Mouse (Mus musculus) CH12.LX (cell line): ENCODE measurements around the gene Sipa1l3.

ENCODE experiments used
- CHD1 ChIP-seq: IDR thresholded peaks from 2 replicates; pipeline ENCODE4 v1.6.1; 2012; ENCODE audit warnings: low read depth, low read length, improper control_type of control experiment, inconsistent platforms
- CTCF ChIP-seq, 2 experiments: IDR thresholded peaks in 1 of 2; conservative IDR thresholded peaks in 1 of 2; 2 replicates each; pipeline ENCODE4 v1.5.1; 2011 to 2012; ENCODE audit warnings: low read depth in 2 of 2, low read length in 2 of 2, improper control_type of control experiment in 1 of 2, inconsistent platforms in 1 of 2, mild to moderate bottlenecking in 1 of 2, moderate library complexity in 1 of 2
- E2F4 ChIP-seq: IDR thresholded peaks from 2 replicates; pipeline ENCODE4 v1.6.1; 2011; ENCODE audit warnings: low read depth, low read length, improper control_type of control experiment; ENCODE audit not compliant: insufficient replicate concordance
- EP300 ChIP-seq: IDR thresholded peaks from 2 replicates; pipeline ENCODE4 v1.6.1; 2011; ENCODE audit warnings: low read length, improper control_type of control experiment
- ETS1 ChIP-seq: conservative IDR thresholded peaks from 2 replicates; pipeline ENCODE4 v1.6.1; 2012; ENCODE audit warnings: low read depth, mild to moderate bottlenecking, inconsistent platforms, low read length, improper control_type of control experiment, moderate library complexity
- MAZ ChIP-seq: IDR thresholded peaks from 2 replicates; pipeline ENCODE4 v1.6.1; 2012; ENCODE audit warnings: low read depth, mild to moderate bottlenecking, inconsistent platforms, low read length, improper control_type of control experiment, moderate library complexity
- POLR2A ChIP-seq: IDR thresholded peaks from 2 replicates; pipeline ENCODE4 v1.6.1; 2011; ENCODE audit warnings: low read depth, mild to moderate bottlenecking, improper control_type of control experiment, low read length
- RAD21 ChIP-seq: IDR thresholded peaks from 2 replicates; pipeline ENCODE4 v1.6.1; 2011; ENCODE audit warnings: low read depth, mild to moderate bottlenecking, low read length, improper control_type of control experiment, moderate library complexity
- SIN3A ChIP-seq: IDR thresholded peaks from 2 replicates; pipeline ENCODE4 v1.6.1; 2012; ENCODE audit warnings: low read length, improper control_type of control experiment, inconsistent platforms
- TCF12 ChIP-seq: IDR thresholded peaks from 2 replicates; pipeline ENCODE4 v1.6.1; 2014; ENCODE audit warnings: low read depth, mild to moderate bottlenecking, inconsistent platforms, low read length, improper control_type of control experiment
- USF1 ChIP-seq: IDR thresholded peaks from 2 replicates; pipeline ENCODE4 v1.6.1; 2014; ENCODE audit warnings: low read depth, mild to moderate bottlenecking, inconsistent platforms, low read length, improper control_type of control experiment
- USF2 ChIP-seq: conservative IDR thresholded peaks from 2 replicates; pipeline ENCODE4 v1.6.1; 2011; ENCODE audit warnings: low read depth, low read length, improper control_type of control experiment
- ZNF384 ChIP-seq: IDR thresholded peaks from 2 replicates; pipeline ENCODE4 v1.6.1; 2012; ENCODE audit warnings: low read depth, low read length, improper control_type of control experiment, inconsistent platforms

DNA sequence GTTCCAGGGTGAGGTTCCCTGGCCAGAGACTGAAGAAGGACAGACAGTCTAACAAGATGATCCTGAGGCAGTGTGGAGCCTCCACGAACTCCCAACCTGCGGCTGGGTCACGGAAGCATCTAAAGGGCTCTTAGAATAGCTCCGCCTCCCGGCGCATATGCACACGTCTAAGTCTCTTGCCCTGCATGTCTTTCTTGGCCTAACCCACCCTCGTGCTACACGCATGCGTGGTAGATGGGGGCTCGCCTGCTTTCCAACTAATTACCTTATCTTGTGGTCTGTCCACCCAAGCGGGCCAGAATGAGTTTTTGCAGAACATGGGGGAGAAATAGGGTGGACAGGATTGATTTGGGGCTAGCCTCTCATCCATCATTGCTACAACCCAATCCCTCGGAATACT is 36.6 kb upstream of the Sipa1l3 start:
- TF ChIP-seq CTCF (conservative IDR thresholded peaks at IDR 0.05 in 1 of 2, IDR thresholded peaks at IDR 0.05 in 1 of 2; ENCODE audit: low read depth in 2 of 2, low read length in 2 of 2) (no peak), MAZ (no peak), USF2 (no peak), TCF12 (no peak), CHD1 (no peak), EP300 (no peak), ETS1 (no peak), POLR2A (no peak), USF1 (no peak), SIN3A (no peak), ZNF384 (no peak), E2F4 (no peak), RAD21 (no peak)
